Mouse (Mus musculus): Measurements from ENCODE around the gene Tmem254c.
"Not testable (repeated sequence)": the region's sequence is repeated elsewhere in the genome, so short reads cannot be mapped to it uniquely, and the experiment has no call there.

- TF ChIP-seq BHLHE40 (IDR thresholded peaks at IDR 0.05; ENCODE audit: low read depth, low read length); RCOR1 (conservative IDR thresholded peaks at IDR 0.05; ENCODE audit: low read depth, low read length); MYC (IDR thresholded peaks at IDR 0.05; ENCODE audit: low read depth, low read length); ZC3H11A (IDR thresholded peaks at IDR 0.05; ENCODE audit: low read depth, low read length); HCFC1 (IDR thresholded peaks at IDR 0.05; ENCODE audit: low read depth, low read length); CTCF (conservative IDR thresholded peaks at IDR 0.05 in 1 of 2, IDR thresholded peaks at IDR 0.05 in 1 of 2; ENCODE audit: low read depth in 2 of 2, low read length in 2 of 2): not testable (repeated sequence)
Measured at GRCm38 (mm10) chr14:26097622-26098021, 30.5 kb upstream of the Tmem254c start.
